Mouse (Mus musculus) duodenum, adult 2 months (tissue): ENCODE measurements around the gene Papolb. TPM values are rescaled to one million over a fixed set of nuclear protein-coding genes. Genes with fewer than 3 reads are reported as not detected.

Experiments
- polyA plus RNA-seq: library from polyadenylated mRNA; depleted of rRNA; stranded (reverse); fragments of >200 nt; gene quantifications from 2 replicates; pipeline ENCODE4 v1.2.3, GENCODE M21; 2012; ENCODE audit warnings: low replicate concordance; rRNA removed

The Papolb gene
- polyA plus RNA-seq: not detected in 2 replicates

GRCm38 (mm10) chr5:142529915-142530314 lies at the start of gene Papolb:
Papolb (minus strand) TSS chr5:142530076.

GRCm38 (mm10) chr5:142550706-142551652 lies 21.1 kb upstream of the Papolb start, which contains the start of gene Radil:
Radil (minus strand) TSS chr5:142551098.

Other genes starting within 250 kb of the Papolb start
- 10.1 and 12.7 TPM in 2 replicates for gene Foxk1, start 128.6 kb downstream of the Papolb start, polyA plus RNA-seq
- 35.3 and 47.0 TPM in 2 replicates for gene Ap5z1, start 66.1 kb downstream of the Papolb start, polyA plus RNA-seq
- 1.1 and 1.4 TPM in 2 replicates for gene Radil, start 21.0 kb upstream of the Papolb start, polyA plus RNA-seq
- gene Mmd2, start 78.7 kb upstream of the Papolb start, polyA plus RNA-seq: 0.21 and 0.28 TPM in 2 replicates
- 18.6 and 30.7 TPM in 2 replicates for gene Wipi2, start 97.6 kb upstream of the Papolb start, polyA plus RNA-seq
- 2.2 and 2.3 TPM in 2 replicates for gene Slc29a4, start 162.4 kb upstream of the Papolb start, polyA plus RNA-seq